Comparison of ENCODE assay signal across 27 mouse cellular contexts in the genomic region with DNA sequence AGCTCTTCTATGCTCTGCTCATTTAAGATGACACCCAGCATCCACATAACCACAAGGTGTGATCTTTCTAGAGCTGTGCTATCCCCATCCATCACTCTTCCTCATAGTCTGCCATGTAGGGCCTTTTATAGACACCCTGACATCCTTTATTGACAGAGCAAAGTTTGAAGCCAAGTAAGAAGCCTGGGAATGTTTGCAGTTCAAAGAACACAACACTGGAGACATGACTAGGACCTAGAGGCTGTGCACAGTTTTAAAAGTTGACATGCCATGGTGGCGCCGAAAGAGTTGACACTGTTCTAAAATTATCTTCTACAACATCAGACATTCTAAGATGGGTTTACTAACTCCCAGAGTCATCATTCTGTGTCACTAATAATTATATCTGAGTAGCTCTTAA.
DNase-seq lines count a peak whose midpoint lies in the region; ATAC-seq and TF ChIP-seq lines count a peak whose summit lies in the region.
"Had no signal": no experiment of that assay in that cellular context is flagged by ENCODE, and none has a peak within 500 bp of the region (broad histone marks: within the 10 kb centered on the region; RNA-seq: fewer than 3 reads in every experiment).

No protein-coding gene starts in this region.

- H3K27ac ChIP-seq in liver, embryonic 15.5 days (replicated peaks), result no peak overlapping the region
- no peak overlapping the region for H3K27ac ChIP-seq in liver, postnatal 0 days (ENCODE audit: low read depth)
- H3K27ac ChIP-seq: embryonic facial prominence, embryonic 12.5 days; embryonic facial prominence, embryonic 15.5 days; forebrain, embryonic 15.5 days; hindbrain, embryonic 14.5 days; hindbrain, postnatal 0 days had no signal

- no peak for TF ChIP-seq CTCF in liver, postnatal 0 days (IDR thresholded peaks at IDR 0.05; ENCODE audit: low read depth)

- no peak for TF ChIP-seq EP300 in liver, postnatal 0 days (IDR thresholded peaks at IDR 0.05; ENCODE audit: low read depth)

- no peaks in the 10 kb centered on the region for H3K9me3 ChIP-seq in liver, embryonic 15.5 days (replicated peaks)
- H3K9me3 ChIP-seq in liver, postnatal 0 days (ENCODE audit: low read length), result no peaks in the 10 kb centered on the region
- H3K9me3 ChIP-seq: embryonic facial prominence, embryonic 12.5 days; embryonic facial prominence, embryonic 15.5 days; forebrain, embryonic 15.5 days; heart, embryonic 10.5 days; heart, embryonic 13.5 days had no signal

- no peak overlapping the region for H3K4me3 ChIP-seq in liver, embryonic 15.5 days (replicated peaks)
- no peak overlapping the region for H3K4me3 ChIP-seq in liver, postnatal 0 days (ENCODE audit: low read depth, low read length)
- H3K4me3 ChIP-seq: embryonic facial prominence, embryonic 12.5 days; embryonic facial prominence, embryonic 15.5 days; forebrain, embryonic 15.5 days; heart, embryonic 10.5 days; heart, embryonic 13.5 days had no signal

- H3K36me3 ChIP-seq in liver, embryonic 15.5 days (replicated peaks), result no peaks in the 10 kb centered on the region
- no peaks in the 10 kb centered on the region for H3K36me3 ChIP-seq in liver, postnatal 0 days (replicated peaks; ENCODE audit: insufficient read depth, low read length)
- H3K36me3 ChIP-seq: embryonic facial prominence, embryonic 12.5 days; embryonic facial prominence, embryonic 15.5 days; forebrain, embryonic 15.5 days; G1E; heart, embryonic 10.5 days; heart, embryonic 13.5 days had no signal

- no peaks in the 10 kb centered on the region for H3K4me1 ChIP-seq in liver, embryonic 15.5 days (replicated peaks)
- no peaks in the 10 kb centered on the region for H3K4me1 ChIP-seq in liver, postnatal 0 days (ENCODE audit: insufficient read depth)
- H3K4me1 ChIP-seq: embryonic facial prominence, embryonic 12.5 days; embryonic facial prominence, embryonic 15.5 days; forebrain, embryonic 15.5 days had no signal

- peak; percentile 15 for DNase-seq in heart, adult 11 months
- no peak for DNase-seq in heart, adult 9 months (ENCODE audit: low spot score in 2 of 2)
- no peak for DNase-seq in liver
- DNase-seq in liver, postnatal 0 days, result no peak
- DNase-seq in gastrocnemius, postnatal 10 days, result no peak
- DNase-seq: adrenal gland, postnatal 14 days; B cell, adult 2 months; cerebellum, adult 11 months; cerebellum, adult 2 months; cerebellum, adult 9-11 months; cerebellum, postnatal 25 days; gastrocnemius, postnatal 14 days; heart, adult 18-20 months; heart, postnatal 14 days; heart, postnatal 4 days had no signal

- peak; percentile 34; the same call in 1 of the 2 replicates for ATAC-seq in liver, embryonic 15.5 days (ENCODE audit: insufficient read depth)
- 0 out of 2 replicates have a peak, but pooled peaks have one; percentile 23 for ATAC-seq in liver, postnatal 0 days
- ATAC-seq: forebrain, embryonic 15.5 days; hindbrain, postnatal 0 days; inflammation-experienced regulatory T-cells, adult 6 months; Patski had no signal

- no peak overlapping the region for H3K4me2 ChIP-seq in liver, embryonic 15.5 days
- H3K4me2 ChIP-seq in liver, postnatal 0 days (ENCODE audit: low read depth, low read length), result no peak overlapping the region
- H3K4me2 ChIP-seq: embryonic facial prominence, embryonic 12.5 days; embryonic facial prominence, embryonic 15.5 days; forebrain, embryonic 15.5 days; heart, embryonic 13.5 days; hindbrain, embryonic 14.5 days had no signal

- WGBS in liver, embryonic 15.5 days (ENCODE audit: insufficient replicate concordance), result 60% methylated on average over 2 of the region's 2 CpGs
- 65% methylated on average over 2 of the region's 2 CpGs for WGBS in liver, postnatal 0 days (ENCODE audit: insufficient replicate concordance)

- H3K9ac ChIP-seq in liver, embryonic 15.5 days, result no peak overlapping the region
- no peak overlapping the region for H3K9ac ChIP-seq in liver, postnatal 0 days (replicated peaks)
- H3K9ac ChIP-seq: embryonic facial prominence, embryonic 12.5 days; embryonic facial prominence, embryonic 15.5 days; forebrain, embryonic 15.5 days; heart, embryonic 13.5 days; hindbrain, embryonic 14.5 days had no signal

- no peaks in the 10 kb centered on the region for H3K27me3 ChIP-seq in liver, embryonic 15.5 days
- no peaks in the 10 kb centered on the region for H3K27me3 ChIP-seq in liver, postnatal 0 days (ENCODE audit: insufficient read depth, low read length)
- H3K27me3 ChIP-seq: CH12.LX; embryonic facial prominence, embryonic 12.5 days; embryonic facial prominence, embryonic 15.5 days; forebrain, embryonic 15.5 days; heart, embryonic 13.5 days; Patski had no signal
